Mouse (Mus musculus) layer of hippocampus, adult 9-11 months (tissue): ENCODE data around the gene Rpl12.
"Not testable (repeated sequence)": the region's sequence is repeated elsewhere in the genome, so short reads cannot be mapped to it uniquely, and the experiment has no call there.

Source experiments
- DNase-seq: peaks from one replicate; pipeline ENCODE4 v3.0.0; 2022

Rpl12 gene

DNA sequence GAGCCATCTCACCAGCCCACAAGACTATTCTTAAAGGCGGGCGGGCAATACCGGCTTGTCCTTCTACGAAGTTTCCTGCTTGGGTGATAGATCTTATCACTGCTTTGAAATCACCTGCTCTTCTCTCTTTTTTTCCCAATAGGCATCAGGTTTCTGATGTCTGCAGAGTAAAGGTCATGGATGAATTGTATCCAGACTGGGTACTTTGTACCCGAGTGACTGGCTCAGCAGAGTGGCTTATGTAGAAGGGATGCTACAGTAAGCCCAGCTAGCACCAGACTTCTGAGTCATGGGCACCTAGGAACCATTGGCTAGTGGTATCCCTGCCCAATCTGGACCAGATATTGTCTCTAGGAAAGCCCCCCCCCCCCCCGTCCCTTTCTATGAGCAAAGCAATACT lies 22.3 kb downstream of the Rpl12 start:
- DNase-seq, result no peak

DNA sequence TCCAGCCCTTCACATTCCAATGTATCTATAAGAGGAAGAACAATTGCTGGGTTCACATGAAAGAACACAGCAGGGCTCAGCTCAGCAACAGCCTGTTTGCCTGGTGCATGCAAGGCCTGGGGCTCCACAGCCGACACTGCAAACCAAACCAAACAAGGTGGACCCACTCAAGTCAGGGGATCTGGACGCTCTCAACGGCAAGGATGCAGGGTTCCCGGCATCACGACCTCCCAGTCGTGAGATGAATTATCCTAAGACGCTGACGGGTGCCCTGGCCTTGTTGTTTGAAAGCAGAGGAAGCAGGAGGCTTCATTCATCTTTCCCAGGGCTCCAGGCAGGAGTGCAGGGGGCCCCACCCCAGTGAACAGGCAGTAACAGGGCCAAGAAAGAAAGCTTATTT lies 24.5 kb downstream of the Rpl12 start:
- no peak for DNase-seq

DNA sequence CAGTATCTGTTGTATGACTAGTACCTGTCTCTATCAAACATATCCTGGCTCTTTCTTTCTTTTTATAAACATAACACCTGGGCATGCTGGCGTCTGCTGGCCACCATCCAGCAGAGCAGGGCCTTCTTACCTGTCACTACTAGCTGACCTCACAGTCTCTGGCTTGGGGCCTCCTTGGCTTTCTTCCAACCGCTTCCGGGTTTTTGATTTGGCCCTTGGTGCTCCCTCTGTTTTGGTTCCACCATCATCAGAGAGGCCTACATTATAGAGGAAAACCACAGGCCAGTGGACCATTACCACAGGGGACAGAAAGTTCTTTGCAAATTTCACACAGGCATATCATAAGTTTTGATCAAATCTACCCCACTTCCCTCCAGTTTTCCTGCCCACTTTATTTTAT lies 28.0 kb downstream of the Rpl12 start:
- DNase-seq, result no peak

DNA sequence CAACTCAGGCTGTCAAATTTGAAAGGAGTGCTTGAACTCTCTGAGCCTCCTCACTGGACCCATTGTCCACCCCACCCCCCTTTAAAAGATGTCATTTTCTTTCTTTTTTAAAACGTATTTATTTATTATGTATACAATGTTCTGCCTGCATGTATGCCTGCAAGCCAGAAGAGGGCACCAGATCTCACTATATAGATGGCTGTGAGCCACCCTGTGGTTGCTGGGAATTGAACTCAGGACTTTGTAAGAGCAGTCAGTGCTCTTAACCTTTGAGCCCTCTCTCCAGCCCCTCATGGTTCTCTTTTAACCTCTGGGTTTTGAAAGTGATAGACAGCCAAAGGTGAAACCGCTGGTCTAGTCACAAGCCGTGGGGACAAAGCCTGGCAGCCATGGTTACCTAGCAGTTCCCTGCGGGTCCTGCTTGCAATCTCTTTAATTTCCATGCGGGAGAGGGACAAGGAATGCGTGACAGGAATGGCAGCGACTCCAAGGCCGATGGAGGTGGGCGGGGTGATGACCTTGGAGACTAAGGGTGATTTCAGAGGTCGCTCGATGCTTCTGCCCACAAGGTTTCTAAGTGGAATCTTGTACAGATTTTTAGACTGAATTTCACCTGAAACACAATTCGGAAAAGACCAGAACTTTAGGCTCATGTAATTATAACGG lies 28.9 kb downstream of the Rpl12 start:
- DNase-seq, result no peak

GRCm38 (mm10) chr2:32992130-32992529 lies 30.8 kb downstream of the Rpl12 start:
- DNase-seq, result no peak

DNA sequence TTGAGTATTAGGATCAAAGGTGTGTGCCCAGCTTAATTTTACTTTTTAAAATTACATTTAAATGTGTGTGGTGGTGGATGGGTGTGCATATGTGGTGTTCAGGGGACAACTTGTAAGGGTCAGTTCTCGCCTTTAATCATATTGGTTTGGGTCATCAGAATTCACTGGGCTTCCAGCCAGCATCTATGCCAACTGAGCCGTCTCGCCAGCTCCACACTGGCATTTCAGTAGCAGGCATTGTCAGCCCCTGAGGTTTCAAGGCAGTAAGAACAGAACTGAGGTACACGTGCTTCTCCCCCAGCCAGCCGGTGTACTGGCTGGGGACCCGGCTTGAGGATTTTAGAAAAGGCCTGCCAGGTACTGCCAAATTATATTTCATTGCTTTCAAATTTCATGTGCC lies 35.7 kb downstream of the Rpl12 start:
- no peak for DNase-seq

DNA sequence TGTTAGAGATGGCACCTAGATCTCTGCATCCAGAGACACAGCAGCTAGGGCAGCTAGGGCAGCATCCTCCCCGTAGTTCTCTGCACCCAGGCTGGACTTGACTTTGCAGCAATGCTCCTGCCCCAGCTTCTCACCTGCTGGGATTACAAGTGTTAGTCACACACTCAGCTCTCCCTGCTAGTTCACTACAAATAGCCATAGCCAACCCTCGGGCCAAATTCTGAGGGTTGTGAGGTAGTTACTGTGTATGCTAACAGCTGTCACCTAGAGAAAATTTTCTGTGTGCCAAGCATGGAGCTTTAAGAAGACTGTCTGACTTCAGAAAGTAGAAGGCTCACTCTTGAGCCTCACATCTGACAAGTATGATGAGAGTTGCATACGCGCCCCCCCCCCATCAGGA lies 36.4 kb downstream of the Rpl12 start:
- DNase-seq, result no peak

DNA sequence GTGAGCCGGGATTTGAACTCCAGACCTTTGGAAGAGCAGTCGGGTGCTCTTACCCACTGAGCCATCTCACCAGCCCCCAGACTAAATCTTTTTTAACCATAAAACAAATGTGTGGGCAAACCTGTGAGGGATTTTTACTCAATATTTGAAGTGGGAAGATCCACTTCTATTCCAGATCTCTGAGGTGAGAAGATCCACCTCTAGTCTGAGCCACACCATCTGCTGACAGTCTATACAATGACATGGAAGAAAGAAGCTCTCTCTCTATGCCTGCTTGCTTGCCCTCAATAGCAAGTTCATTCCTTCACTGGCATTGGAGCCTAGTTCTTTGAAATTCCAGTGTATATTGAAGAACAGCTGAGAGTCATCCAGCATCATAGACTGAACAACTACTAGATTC lies 38.4 kb downstream of the Rpl12 start:
- DNase-seq, result no peak

- DNase-seq, result no peak
These were observed 40.8 kb downstream of the Rpl12 start for GRCm38 (mm10) chr2:33002144-33002543.

GRCm38 (mm10) chr2:33005041-33005440 lies 43.7 kb downstream of the Rpl12 start:
- DNase-seq, result peak; percentile 41

- not testable (repeated sequence) for DNase-seq
These were observed 47.7 kb downstream of the Rpl12 start for GRCm38 (mm10) chr2:33009055-33009454.

- DNase-seq, result peak; percentile 57
These were observed 53.5 kb downstream of the Rpl12 start for GRCm38 (mm10) chr2:33014877-33015276.
